Mouse (Mus musculus) heart, postnatal 4 days (tissue): Measurements from ENCODE around the gene Vwa5b2. TPM values are rescaled to one million over a fixed set of nuclear protein-coding genes. Genes with fewer than 3 reads are reported as not detected.

ENCODE experiments used
- microRNA-seq, 2 experiments: library from miRNA; unstranded; fragments of <30 nt; microRNA quantifications; one replicate each; pipeline ENCODE4 v1.2.0; 2021 to 2022
- total RNA-seq, 2 experiments: library from RNA; stranded (reverse); gene quantifications; 2 replicates each; pipeline ENCODE4 v1.2.3; 2021

Gene Vwa5b2
- total RNA-seq, 2 experiments from 2014 or later, result not detected

Small RNAs within 50 kb of the gene (microRNA-seq; reads per million reads assigned to microRNA genes)
- 0.41 to 1.7 reads per million in 2 experiments for gene Mir1224

Other genes starting within 250 kb of the Vwa5b2 start
- gene Abcc5, start 163.1 kb upstream of the Vwa5b2 start, total RNA-seq, result 10 to 100 TPM; 56.2 to 58.6 TPM
- gene Eif2b5, start 90.7 kb upstream of the Vwa5b2 start, total RNA-seq, result 10 to 100 TPM; 55.9 to 59.8 TPM
- gene Dvl3, start 72.5 kb upstream of the Vwa5b2 start, total RNA-seq, result 10 to 100 TPM; 70.6 to 73.1 TPM
- gene Ap2m1, start 54.0 kb upstream of the Vwa5b2 start, total RNA-seq, result 100 to 1,000 TPM; 283 to 296 TPM
- gene Abcf3, start 40.9 kb upstream of the Vwa5b2 start, total RNA-seq, result 10 to 100 TPM; 64.0 to 65.1 TPM
- gene Eef1akmt4, start 22.1 kb downstream of the Vwa5b2 start, total RNA-seq, result 1 to 10 TPM; 5.2 to 5.4 TPM
- not detected for gene Gm49333, start 22.1 kb downstream of the Vwa5b2 start, total RNA-seq
- gene Alg3, start 22.3 kb downstream of the Vwa5b2 start, total RNA-seq, result 10 to 100 TPM; 13.6 to 14.6 TPM
- gene Camk2n2, start 31.8 kb downstream of the Vwa5b2 start, total RNA-seq, result 1 to 10 TPM; 2.0 TPM
- 1 to 10 TPM in 1 of 2 experiments, under 1 TPM in 1; 0.93 to 1.4 TPM for gene Ece2, start 40.4 kb downstream of the Vwa5b2 start, total RNA-seq
- 100 to 1,000 TPM; 185 to 194 TPM for gene Psmd2, start 62.2 kb downstream of the Vwa5b2 start, total RNA-seq
- 100 to 1,000 TPM; 374 TPM for gene Eif4g1, start 78.8 kb downstream of the Vwa5b2 start, total RNA-seq
- gene Fam131a, start 103.8 kb downstream of the Vwa5b2 start, total RNA-seq, result 10 to 100 TPM in 1 of 2 experiments, 1 to 10 TPM in 1; 10.0 to 13.8 TPM
- gene Polr2h, start 128.2 kb downstream of the Vwa5b2 start, total RNA-seq, result 10 to 100 TPM; 15.6 to 16.7 TPM
- 1 to 10 TPM; 3.2 to 4.5 TPM for gene Clcn2, start 128.3 kb downstream of the Vwa5b2 start, total RNA-seq
- 1 to 10 TPM; 1.6 to 1.9 TPM for gene Chrd, start 143.7 kb downstream of the Vwa5b2 start, total RNA-seq
- gene Thpo, start 145.0 kb downstream of the Vwa5b2 start, total RNA-seq, result under 1 TPM in 1 of 2 experiments, not detected in 1; 0.27 TPM